ENCODE assay signal across 17 mouse cellular contexts in the genomic region with DNA sequence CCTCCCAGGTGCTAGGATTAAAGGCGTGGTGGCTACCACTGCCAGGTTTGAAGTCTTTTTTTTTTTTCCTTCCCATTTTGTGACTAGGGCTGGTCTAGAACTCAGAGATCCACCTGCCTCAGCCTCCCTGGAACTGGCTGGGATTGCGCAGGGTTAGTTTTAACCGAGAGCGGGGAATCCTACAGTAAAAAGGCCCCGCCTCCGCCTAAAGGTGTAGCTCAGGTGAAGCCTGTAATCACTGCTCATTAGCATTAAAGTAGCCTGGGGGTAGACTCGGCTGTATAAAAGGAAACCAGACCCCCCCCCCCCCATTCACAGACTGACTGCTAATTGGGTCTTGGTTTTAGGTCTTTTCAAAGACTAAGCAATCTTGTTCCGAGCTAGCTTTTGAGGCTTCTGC. TPM values are rescaled to one million over a fixed set of nuclear protein-coding genes. Genes with fewer than 3 reads are reported as not detected.
DNase-seq lines count a peak whose midpoint lies in the region; ATAC-seq and TF ChIP-seq lines count a peak whose summit lies in the region.
"Had no signal": no experiment of that assay in that cellular context is flagged by ENCODE, and none has a peak within 500 bp of the region (broad histone marks: within the 10 kb centered on the region; RNA-seq: fewer than 3 reads in every experiment).

TSS of gene Dppa3 (plus strand) at position 301 of the 400 bp plus-strand sequence.

- H3K9ac ChIP-seq in heart, embryonic 14.5 days (ENCODE audit: low read length): no peak within 1 kb of the TSS
- no peak within 1 kb of the TSS for H3K9ac ChIP-seq in lung, embryonic 14.5 days
- H3K9ac ChIP-seq in liver, embryonic 16.5 days (ENCODE audit: low read depth, low read length): no peak within 1 kb of the TSS
- H3K9ac ChIP-seq: limb, embryonic 12.5 days; midbrain, embryonic 12.5 days had no signal

- intact Hi-C loops in heart, postnatal 10 days (cut with DNase I): no loop called here

- no peak for DNase-seq in heart, postnatal 10 days
- DNase-seq in lung, embryonic 14.5 days: no peak
- DNase-seq in lung, postnatal 36 days: no peak
- no peak for DNase-seq in embryo, embryonic 10 days (ENCODE audit: low spot score)
- DNase-seq in cerebellum, postnatal 36 days: no peak
- DNase-seq: kidney, postnatal 14 days; layer of hippocampus, postnatal 36 days; thymus, postnatal 4 days had no signal

- H3K36me3 ChIP-seq in heart, embryonic 14.5 days (ENCODE audit: control insufficient read depth, insufficient read depth, low read length): no peaks in the 10 kb centered on the region
- H3K36me3 ChIP-seq in lung, embryonic 14.5 days (ENCODE audit: insufficient read depth): no peaks in the 10 kb centered on the region
- H3K36me3 ChIP-seq in liver, embryonic 16.5 days (ENCODE audit: control insufficient read depth, insufficient read depth): no peaks in the 10 kb centered on the region
- H3K36me3 ChIP-seq: limb, embryonic 12.5 days; midbrain, embryonic 12.5 days had no signal

- H3K4me3 ChIP-seq in heart, embryonic 14.5 days (ENCODE audit: control insufficient read depth in 1 of 2, insufficient read depth in 1 of 2, low read depth in 1 of 2, low read length in 2 of 2): peak within 1 kb of the TSS in 1 of 2 experiments; percentile 27; a peak in 2 of 4 replicates
- 0 out of 2 replicates have a peak within 1 kb of the TSS, but pooled peaks have one; percentile 1 for H3K4me3 ChIP-seq in lung, embryonic 14.5 days (ENCODE audit: low read depth, low read length)
- H3K4me3 ChIP-seq in brown adipose tissue, adult 24 weeks (ENCODE audit: insufficient read depth, low read depth, low read length): peak within 1 kb of the TSS; percentile 51; the same call in 1 of the 2 replicates
- no peak within 1 kb of the TSS for H3K4me3 ChIP-seq in liver, embryonic 16.5 days (ENCODE audit: low read depth, low read length)
- H3K4me3 ChIP-seq: limb, embryonic 12.5 days; midbrain, embryonic 12.5 days had no signal

- no peaks in the 10 kb centered on the region for H3K27me3 ChIP-seq in heart, embryonic 14.5 days (ENCODE audit: control insufficient read depth, insufficient read depth, low read length)
- H3K27me3 ChIP-seq in lung, embryonic 14.5 days (ENCODE audit: insufficient read depth, low read length): 0 out of 2 replicates have a peak, but pooled peaks cover 3% of the 10 kb centered on the region
- no peaks in the 10 kb centered on the region for H3K27me3 ChIP-seq in liver, embryonic 16.5 days (ENCODE audit: control insufficient read depth, insufficient read depth, low read depth, low read length)
- H3K27me3 ChIP-seq: Patski had no signal

- no peak within 1 kb of the TSS for H3K27ac ChIP-seq in heart, embryonic 14.5 days (replicated peaks in 1 of 2; ENCODE audit: control insufficient read depth in 1 of 2, insufficient read depth in 1 of 2, low read depth in 2 of 2, low read length in 2 of 2)
- no peak within 1 kb of the TSS for H3K27ac ChIP-seq in lung, embryonic 14.5 days (ENCODE audit: low read depth)
- H3K27ac ChIP-seq in brown adipose tissue, adult 24 weeks (replicated peaks; ENCODE audit: low read depth, low read length): no peak within 1 kb of the TSS
- no peak within 1 kb of the TSS for H3K27ac ChIP-seq in liver, embryonic 16.5 days (ENCODE audit: low read length)
- H3K27ac ChIP-seq: limb, embryonic 12.5 days; midbrain, embryonic 12.5 days had no signal

- H3K4me2 ChIP-seq in heart, embryonic 14.5 days (ENCODE audit: low read length): peak within 1 kb of the TSS; percentile 58
- H3K4me2 ChIP-seq in lung, embryonic 14.5 days: peak within 1 kb of the TSS; percentile 45; the same call in 1 of the 2 replicates
- peak within 1 kb of the TSS; percentile 52 for H3K4me2 ChIP-seq in liver, embryonic 16.5 days (ENCODE audit: low read depth, low read length)

- ATAC-seq in heart, embryonic 14.5 days (ENCODE audit: insufficient number of reproducible peaks, insufficient read depth, low FRiP score, low read depth): no peak
- ATAC-seq in lung, embryonic 14.5 days (ENCODE audit: insufficient read depth): no peak
- ATAC-seq in liver, embryonic 16.5 days (ENCODE audit: low read depth): no peak
- ATAC-seq: Patski had no signal

- H3K4me1 ChIP-seq in heart, embryonic 14.5 days (ENCODE audit: control insufficient read depth in 2 of 2, insufficient read depth in 2 of 2, low read length in 2 of 2): 0 out of 4 replicates have a peak, but pooled peaks cover 0 to 4% of the 10 kb centered on the region in 2 experiments
- no peaks in the 10 kb centered on the region for H3K4me1 ChIP-seq in lung, embryonic 14.5 days (ENCODE audit: insufficient read depth)
- H3K4me1 ChIP-seq in brown adipose tissue, adult 24 weeks (ENCODE audit: control insufficient read depth, insufficient read depth, insufficient read length, low read length): no peaks in the 10 kb centered on the region
- no peaks in the 10 kb centered on the region for H3K4me1 ChIP-seq in liver, embryonic 16.5 days (ENCODE audit: control insufficient read depth, low read depth, low read length)
- H3K4me1 ChIP-seq: limb, embryonic 12.5 days; midbrain, embryonic 12.5 days had no signal

- no peaks in the 10 kb centered on the region for H3K9me3 ChIP-seq in heart, embryonic 14.5 days (ENCODE audit: control insufficient read depth, low read length)
- no peaks in the 10 kb centered on the region for H3K9me3 ChIP-seq in lung, embryonic 14.5 days (ENCODE audit: low read depth, low read length)
- no peaks in the 10 kb centered on the region for H3K9me3 ChIP-seq in liver, embryonic 16.5 days (replicated peaks; ENCODE audit: control insufficient read depth, low read length)
- H3K9me3 ChIP-seq: midbrain, embryonic 12.5 days had no signal

- 68% methylated on average over 8 of the region's 8 CpGs for whole genome bisulfite sequencing in heart, embryonic 14.5 days
- 85% methylated on average over 8 of the region's 8 CpGs for WGBS in lung, embryonic 14.5 days
- 75% methylated on average over 8 of the region's 8 CpGs for whole genome bisulfite sequencing in liver, embryonic 16.5 days (ENCODE audit: insufficient replicate concordance)

- no peak for TF ChIP-seq CTCF in lung, embryonic 14.5 days (IDR thresholded peaks at IDR 0.05; ENCODE audit: low read depth)

RNA-seq across cellular contexts. Expression of gene Dppa3, which starts in this region (rescaled TPM):
- 0.42 TPM in 1 of 2 replicates, not detected in the other for polyA plus RNA-seq in heart, embryonic 14.5 days (2014; fragmentation: Nextera tagmentation; extraction: Ambion mirVana)
- total RNA-seq in heart, postnatal 10 days (2021): not detected
- not detected in 2 replicates for polyA plus RNA-seq in lung, embryonic 14.5 days (2014; fragmentation: Nextera tagmentation; extraction: Ambion mirVana)
- not detected in 2 replicates for polyA plus RNA-seq in brown adipose tissue, adult 24 weeks (2012; ENCODE audit: insufficient read depth, insufficient read length, missing spikeins)
- not detected in 2 replicates for polyA plus RNA-seq in liver, embryonic 16.5 days (2015; fragmentation: Nextera tagmentation; extraction: Ambion mirVana)
- total RNA-seq: adrenal gland, adult 18-20 months; granulocyte monocyte progenitor cell, adult 5-6 weeks; layer of hippocampus, postnatal 36 days had no signal
- polyA plus RNA-seq: limb, embryonic 12.5 days; midbrain, embryonic 12.5 days; neural tube, embryonic 14.5 days; Patski had no signal
